Mouse (Mus musculus) cerebellum, postnatal 14 days (tissue): ENCODE results near the gene Cdh4.

ENCODE experiments used
- DNase-seq, 2 experiments: peaks; one replicate each; pipeline ENCODE4 v3.0.0; 2021; ENCODE audit warnings: mixed read lengths in 2 of 2

The Cdh4 gene

DNA sequence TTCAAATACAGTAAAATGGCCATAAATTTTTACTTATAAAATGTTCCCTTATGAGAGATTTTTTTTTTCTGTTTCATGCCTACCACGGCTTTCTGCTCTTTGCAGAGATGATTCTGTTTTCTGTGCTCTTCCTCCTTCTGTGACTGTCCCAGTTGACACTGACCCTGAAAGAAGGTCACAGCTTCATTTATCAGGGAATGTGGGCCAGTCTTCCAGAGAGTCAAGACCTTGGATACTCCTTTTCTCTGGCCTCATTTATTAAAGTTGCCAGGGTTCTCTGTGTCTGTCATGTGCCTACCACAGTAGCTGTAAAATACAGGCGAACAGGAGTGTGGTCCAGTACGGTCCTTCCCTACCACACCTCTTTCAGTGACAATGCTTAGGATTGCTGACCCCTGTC lies 162.5 kb downstream of the Cdh4 start:
- no peak for DNase-seq

DNA sequence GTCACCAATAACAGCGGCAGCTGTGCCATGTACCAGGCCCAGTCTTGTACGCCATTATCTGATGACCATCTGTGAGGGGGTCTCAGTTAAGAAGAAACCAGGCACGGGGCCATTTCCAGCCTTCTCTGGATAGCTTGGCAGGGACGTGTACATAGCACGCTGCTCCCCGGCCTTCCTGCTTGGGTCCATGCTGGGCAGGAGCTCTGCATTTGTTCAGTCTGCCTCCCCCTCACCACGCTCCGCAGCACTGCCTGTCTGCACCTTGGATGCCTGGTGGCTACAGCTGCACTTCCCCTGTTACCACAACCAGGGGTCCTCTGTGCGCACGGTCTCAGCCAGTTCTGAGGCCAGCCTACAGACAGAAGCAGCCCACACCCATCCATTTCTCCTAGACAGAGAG lies 163.0 kb downstream of the Cdh4 start:
- peak; percentile 61 to 73 for DNase-seq

DNA sequence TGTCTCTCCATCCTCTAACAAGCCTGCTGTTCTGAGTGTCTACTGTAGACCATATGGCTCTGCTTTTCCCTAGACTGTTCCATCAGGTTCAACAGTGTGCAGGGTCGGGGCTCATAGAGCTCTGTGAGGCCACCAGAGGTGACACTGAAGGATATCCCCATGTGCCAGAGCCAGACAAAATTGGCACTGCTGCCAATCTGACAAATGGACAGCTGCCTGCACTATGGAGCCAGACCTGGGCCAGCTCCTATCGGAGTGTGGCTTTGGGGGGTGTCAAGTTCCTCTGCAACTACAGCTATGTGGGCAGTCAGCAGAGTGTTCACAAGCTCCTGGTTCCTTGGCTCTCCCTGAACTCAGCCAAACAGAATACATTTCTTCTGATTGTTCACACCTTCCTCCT lies 164.1 kb downstream of the Cdh4 start:
- peak; percentile 25 to 49 for DNase-seq

DNA sequence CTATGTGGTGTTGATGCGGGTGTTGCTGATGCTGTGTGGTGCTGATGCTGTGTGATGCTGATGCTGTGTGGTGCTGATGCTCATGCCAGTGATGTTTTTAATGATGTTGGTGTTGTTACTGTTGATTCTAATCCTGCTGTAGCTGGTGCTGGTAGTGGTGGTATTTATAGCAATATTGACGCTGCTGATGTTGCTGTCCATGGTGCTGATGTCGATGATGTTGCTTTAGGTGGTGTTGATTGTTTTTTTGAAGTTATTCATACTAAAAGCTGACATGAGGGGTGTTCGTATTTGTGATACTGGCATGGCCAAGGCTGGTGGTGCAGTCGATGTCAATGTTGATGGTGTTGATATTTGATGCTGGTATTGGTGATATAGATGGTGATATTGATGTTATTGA lies 173.7 kb downstream of the Cdh4 start:
- no peak for DNase-seq

DNA sequence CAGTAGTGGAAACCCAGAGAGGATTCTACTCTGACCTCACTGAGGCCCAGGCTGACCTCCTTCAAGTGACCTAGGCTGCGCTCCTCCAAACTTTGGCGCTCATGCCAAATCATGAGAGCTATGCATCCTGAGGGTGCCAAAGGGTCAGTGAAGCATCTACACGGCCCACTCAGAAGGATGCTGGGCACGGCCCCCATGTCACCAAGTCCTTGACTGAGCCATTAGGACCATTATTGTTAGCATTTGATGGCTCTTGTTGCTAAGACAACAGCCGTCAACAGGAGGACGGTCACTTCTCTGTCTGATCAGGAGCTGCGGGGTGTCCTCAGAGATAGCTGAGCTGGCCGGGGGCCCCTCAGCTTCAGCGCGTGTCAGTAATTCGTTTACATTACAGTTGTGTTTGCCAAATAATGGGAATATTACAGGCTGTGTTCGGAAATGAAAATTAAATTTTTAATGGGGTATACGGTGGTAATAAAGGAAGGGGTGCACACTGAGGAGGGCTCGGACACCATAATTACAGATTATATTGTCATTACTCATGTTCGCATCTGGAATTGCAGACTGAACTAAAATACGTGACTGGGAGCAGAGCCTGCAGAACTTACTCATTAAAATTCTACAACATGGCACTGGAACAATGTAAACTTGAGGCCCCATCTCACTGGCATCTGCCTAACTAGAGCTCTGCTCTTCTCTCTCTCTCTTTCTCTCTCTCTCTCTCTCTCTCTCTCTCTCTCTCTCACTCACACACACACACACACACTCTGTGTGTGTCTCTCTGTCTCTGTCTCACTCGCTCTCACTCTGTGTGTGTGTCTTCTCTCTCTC lies 181.6 kb downstream of the Cdh4 start:
- no peak for DNase-seq

DNA sequence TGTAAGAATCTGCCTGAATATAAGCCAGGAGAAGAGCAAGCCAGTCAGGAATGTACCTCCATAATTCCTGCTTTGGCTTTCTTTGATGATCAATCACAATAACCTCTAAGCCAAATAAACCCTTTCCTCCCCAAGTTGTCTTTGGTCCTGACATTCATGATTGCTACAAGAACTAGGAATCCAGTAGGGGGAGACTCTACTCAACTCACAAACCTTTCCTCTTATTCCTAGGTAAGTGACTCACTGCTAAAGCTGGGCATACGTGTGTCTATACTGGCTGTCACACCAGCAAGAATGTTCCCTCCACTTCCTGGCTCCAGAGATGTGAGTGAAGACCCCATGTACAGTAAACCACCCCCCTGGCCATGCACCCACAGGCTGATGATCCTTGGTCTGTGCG lies 185.3 kb downstream of the Cdh4 start:
- DNase-seq: no peak

DNA sequence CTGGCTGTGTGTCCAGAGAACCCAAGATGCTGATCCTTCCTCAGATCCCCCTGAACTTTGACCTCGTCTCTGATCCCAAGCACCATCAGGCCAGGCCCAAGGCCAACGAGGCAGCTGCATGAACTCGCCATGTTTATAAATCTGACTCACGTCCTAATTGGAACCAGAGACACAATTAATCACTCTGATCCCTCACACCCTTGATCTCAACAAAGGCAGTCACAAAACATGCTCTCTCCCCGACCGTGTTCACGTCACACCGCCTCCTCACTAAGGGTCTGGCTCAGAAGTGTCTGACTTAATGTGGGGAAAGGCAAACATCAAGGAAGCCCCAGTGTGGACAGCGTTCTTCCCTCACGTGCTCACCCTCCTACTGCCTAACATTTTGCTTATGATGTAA lies 188.5 kb downstream of the Cdh4 start:
- no peak for DNase-seq

DNA sequence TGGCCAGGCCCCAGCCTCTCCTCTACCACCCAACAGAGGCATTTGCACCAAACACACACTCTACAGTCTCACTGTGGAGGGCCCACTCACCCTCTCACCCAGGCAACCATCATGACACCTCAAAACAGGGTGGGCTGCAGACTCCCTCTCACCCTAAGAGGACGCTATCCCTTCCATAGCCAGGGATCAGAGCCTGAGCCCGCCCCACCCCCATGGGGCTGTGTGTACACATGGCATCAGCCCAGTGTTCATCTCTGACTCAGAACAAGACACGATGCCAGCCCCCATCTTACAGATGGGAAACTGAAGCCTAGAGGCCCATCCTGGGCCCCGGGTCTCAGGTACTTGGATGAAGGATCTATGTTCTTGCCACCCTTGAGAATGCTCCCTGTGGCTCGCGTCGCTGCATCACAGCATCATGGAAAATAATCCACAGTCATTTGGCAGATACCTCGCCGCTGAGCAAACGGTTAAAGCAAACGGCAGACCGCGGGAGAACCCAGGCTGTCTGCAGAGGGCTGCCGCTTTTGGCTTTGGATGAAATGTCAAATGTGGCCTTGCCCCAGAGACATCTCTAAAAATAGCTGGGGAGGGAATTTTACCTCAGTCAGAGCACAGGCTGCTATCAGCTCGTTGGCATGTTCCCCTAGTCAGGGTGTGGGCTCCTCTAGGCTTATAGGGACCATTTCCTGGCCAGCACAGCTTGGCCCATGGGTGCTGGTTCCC lies 198.5 kb downstream of the Cdh4 start:
- peak; percentile 45 to 51 for DNase-seq

DNA sequence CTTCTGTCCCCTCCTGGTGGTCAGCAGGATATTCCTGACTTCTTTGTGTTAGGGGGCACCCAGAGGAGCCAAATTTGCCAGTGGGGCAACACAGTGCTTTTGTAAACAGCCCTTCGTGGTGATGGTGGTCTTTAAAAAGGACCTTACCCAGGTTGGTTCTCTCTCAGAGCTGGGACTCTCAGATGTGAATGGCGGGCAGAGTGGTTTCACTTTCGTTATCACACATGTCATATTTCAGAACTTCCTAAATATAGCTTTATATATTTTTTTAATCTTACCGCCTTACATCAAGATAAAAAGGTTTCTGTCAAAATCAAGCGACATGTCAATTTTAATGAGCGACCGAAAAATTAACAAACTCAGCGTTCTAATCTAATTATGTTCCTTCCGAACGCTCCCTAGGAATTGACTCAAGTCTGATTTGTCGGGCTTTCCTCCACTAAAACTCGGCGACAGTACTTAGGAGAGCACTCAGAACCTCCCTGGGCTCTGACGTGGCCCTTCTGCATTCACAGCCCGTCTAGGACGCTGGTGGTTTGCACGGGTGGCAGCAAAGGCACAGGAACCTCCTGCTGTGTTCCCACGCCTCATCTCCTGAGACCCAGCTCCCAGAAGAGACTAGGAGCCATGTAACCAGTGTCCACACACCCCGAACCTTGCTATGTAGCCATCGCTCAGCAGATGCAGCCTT lies 206.5 kb downstream of the Cdh4 start:
- no peak for DNase-seq

DNA sequence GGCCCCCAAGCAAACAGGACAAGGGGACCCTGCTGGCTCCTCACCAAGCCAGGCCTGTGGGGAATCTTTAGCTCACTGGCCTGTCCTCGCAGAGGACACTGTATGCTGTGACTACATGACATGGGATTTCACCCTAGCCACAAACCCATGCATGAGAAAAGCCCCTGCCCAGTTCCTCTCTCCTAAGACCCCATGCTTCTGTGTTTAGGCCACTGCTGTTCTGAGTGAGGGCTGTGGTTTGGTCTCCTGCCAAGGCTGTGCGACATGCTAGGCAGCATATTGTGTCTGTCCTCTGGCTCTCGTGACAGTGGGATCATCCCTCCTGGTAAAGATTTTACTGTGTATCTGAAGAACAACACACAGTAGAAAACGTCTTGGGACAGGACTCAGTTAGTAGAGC lies 207.1 kb downstream of the Cdh4 start:
- DNase-seq: peak; percentile 23 to 28

DNA sequence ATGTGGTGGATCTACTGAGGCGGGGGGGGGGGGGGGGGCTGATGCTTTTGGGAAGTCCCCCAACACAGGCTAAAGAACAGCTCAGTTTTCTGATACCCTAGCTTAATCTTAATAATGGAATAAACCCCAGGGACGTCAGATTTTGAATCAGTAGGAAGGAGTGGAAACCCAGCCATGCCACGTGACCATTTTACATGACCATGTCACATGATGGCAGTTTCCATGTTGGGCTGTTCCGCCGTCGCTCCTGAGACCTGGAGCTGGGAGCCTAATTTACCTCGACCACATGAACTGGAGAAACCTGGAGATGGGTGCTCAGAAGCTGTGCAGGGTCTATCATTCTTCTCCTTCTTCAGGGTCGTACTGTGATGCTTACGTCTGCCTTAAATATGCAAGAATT lies 207.9 kb downstream of the Cdh4 start:
- no peak for DNase-seq

DNA sequence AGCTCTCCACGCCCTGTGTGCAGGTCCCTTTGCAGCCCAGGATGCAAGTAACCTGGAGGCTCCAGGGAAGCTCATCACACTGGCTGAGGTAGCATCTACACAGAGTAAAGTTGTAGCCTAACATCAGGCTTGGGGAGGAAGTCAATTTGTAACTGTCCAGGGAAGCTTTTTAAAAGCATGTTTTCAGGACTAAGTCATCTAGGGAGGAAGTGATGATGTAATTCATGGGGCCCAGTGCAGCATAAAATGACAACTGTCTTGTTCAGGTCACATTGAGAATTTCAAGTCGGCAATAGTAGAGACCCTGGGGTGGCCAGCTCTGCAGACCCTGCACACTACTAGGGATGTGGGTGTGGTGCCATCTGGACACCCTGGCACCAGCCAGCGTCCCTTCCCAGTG lies 213.3 kb downstream of the Cdh4 start:
- DNase-seq: no peak

DNA sequence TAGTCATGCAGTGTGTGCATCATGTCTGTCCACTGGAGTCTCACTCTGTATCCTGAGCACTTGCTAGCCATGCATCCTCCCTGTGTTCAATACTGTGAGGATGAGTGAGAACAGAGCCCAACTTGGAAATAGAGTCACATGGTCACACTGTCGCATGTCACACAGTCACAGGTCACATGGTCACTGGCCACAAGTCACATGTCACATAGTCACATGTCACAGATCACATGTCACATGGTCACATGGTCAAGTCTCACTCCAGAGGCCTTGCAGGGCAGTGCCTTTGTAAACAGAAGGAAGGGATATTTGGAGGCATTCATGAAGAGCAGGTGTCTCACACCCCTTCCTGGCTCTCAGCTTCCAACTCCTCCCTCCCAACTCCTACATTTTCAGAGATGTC lies 217.0 kb downstream of the Cdh4 start:
- no peak for DNase-seq

DNA sequence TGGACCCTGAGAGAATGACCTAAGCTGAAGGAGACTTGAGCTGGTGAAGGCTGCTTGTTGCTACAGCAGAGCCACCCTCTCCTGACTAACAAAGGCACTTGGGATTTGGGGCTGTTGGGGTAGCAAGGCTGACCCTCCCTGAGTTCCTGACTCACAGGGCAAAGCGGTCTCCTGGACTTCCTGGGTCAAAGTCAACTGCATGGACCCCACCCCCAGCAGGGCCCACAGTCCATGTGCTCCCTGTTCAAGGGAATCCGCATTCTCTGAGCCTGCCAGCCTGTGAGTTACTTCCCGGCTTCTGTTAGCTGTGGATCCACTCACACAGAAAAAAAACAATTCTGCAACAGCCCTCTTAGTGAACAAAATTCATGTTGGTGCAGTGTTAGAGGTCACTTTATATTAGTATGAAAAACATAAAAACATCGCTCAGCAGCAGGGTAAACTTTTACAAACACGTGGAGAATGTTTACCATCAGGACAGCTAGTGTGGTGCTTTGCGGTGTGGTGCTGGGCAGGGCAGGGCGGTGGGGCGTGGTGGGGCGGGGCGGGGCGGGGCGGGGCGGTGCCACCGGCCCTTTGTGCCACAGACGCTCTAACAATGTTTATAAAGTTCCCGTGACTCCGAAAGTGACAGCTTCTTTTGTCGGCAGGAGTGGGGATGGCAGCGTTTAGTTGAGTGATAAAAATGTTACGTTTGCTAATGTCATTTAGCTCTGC lies 219.9 kb downstream of the Cdh4 start:
- no peak for DNase-seq

DNA sequence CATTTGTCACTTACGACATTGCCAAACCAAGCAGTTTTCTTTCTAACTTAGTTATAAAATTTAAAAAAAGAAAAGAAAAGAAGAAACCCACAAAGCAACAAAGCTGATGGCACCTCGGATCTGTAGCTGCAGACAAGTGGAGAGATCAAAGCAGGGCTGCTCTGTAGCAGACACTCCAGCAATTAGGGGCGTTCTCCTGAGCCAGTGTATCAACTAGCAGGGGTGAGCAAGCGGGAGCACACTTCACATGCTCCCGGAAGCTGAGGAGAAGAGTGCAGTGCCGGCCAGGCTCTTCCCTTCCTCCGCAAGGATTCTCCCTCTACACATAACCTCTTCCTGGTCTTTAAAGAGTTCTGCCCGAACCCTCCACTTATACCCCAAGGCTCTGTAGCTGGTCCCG lies 220.5 kb downstream of the Cdh4 start:
- no peak for DNase-seq

DNA sequence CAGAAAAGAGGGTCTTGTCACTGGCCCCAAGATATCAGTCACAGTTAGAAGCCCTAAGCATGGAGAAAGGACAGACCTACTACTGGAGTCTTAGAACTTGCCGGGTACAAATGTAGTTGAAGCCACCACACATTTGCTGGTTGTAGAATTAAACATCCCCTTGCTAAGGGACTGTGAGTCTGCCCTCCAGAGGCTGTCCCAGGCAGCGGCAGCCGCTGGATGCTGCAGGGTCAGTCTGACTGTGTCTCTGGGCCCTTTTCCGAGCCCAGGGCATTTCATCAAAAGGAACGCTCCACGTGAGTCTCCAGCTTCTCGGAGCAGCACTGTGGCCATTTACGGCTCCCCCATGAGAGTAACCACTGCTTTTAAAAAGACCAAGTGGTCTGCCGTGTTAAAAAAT lies 221.4 kb downstream of the Cdh4 start:
- DNase-seq: no peak

DNA sequence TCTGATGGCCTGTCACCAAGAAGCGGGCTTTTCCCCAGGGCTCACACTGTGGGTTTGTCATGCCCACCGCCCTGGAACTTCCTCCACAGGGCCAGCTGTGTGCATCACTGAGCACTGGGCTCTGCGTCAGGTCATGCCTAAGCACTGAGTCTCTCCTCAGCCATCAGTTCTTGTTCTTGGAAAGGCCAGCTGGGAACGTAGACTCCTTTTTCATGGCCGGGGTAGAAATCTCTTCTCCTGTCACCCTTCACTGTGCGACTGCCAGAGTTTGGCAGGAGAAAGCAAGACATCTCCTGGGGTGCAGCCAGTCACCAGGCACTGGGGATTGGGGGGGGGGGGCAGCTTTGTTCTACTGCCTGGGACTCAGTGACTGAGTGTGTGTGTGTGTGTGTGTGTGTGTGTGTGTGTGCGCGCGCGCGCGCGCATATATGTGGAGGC lies 222.0 kb downstream of the Cdh4 start:
- DNase-seq: no peak

DNA sequence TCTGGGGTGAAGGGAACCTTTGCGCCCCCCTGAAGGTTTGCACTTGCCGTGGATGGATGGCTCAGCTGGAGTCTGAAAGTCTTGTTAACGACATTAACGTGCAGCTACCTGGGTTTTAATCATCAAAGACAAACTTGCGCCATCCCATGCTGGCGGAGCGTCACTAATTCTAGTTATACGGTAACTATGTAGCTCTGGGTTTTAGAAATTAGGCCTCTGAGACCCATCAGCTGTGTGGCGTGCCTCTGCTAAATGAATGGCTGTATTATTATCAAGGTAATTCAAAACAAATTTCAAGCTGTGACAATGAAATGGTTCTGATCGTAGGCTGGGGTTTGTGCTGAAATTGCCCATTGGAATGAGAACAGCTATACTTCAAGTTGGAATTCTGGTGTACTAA lies 228.5 kb downstream of the Cdh4 start:
- no peak for DNase-seq

DNA sequence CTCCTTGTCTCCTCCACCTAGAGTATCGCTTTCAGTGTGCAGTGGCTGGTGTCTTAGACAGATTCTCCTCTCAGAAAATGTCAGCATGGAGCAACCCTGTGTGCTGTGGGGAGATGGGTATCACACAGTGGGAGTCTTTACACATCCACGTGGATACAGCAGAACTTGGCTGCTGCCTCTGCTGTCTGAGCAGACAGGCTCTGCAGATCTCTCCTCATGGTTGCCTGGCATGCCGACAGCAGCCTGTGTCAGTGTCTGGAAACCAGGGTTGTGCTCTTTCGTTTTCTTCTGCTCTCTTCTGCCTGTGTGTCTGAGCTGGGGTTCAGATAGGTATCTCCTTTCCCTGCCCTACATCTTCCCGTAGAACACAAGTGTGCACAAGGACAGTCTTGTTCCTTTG lies 237.6 kb downstream of the Cdh4 start:
- DNase-seq: peak; percentile 57 to 67

DNA sequence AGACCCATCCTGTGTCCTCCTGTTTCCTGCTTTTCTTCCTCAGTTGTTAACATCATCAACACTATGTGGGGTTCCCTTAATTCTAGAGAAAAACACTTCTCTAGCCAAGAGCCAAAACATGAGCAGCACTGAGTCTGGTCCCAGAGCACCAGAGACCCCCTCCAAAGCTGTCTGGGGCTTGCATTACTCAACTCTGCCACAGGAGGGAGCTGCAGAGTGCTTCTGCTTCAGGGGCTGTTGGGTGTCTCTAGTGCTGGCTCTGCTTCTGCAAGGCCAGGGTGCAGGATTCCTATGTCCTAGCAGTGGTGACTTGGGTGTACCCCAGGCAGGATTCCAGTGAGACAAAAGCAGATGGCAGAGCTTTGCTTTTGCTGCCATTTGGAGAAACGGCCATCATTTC lies 239.2 kb downstream of the Cdh4 start:
- peak; percentile 49 to 62 for DNase-seq

DNA sequence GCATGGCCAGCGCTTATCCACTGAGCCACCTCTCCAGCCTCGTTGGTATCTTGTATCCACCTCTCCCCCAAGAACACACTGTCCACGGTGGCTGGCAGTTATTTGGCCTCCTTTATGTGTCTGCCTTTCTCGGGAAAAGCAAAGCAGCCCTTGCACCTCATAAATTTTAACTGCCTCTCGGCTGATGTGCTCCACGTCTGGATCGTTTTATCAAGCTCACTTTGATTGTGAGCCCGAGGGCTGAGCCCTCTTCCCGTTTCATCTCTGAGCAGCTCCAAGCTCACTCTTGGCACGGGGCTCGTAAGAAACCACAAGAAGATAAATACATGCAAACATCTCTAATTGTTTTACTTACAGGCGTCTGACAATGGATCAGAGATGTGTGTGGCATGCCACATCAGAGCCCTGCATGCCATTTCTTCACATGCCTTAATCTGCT lies 245.0 kb downstream of the Cdh4 start:
- DNase-seq: no peak

DNA sequence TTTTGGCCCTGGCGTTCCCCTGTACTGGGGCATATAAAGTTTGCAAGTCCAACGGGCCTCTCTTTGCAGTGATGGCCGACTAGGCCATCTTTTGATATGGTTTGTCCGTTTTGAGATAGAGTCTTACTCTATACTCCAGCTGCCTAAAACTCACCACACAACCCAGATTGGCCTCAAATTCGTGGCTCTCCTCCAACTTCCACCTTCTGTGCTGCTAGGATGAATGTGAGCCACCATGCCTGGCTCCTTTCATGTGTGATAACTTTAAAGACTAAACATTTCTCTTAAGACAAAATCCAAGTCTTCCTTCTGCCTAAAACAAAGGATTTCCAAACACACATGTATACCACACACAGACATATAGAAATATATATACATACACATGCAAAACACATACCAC lies 246.7 kb downstream of the Cdh4 start:
- DNase-seq: peak; percentile 53 to 55

DNA sequence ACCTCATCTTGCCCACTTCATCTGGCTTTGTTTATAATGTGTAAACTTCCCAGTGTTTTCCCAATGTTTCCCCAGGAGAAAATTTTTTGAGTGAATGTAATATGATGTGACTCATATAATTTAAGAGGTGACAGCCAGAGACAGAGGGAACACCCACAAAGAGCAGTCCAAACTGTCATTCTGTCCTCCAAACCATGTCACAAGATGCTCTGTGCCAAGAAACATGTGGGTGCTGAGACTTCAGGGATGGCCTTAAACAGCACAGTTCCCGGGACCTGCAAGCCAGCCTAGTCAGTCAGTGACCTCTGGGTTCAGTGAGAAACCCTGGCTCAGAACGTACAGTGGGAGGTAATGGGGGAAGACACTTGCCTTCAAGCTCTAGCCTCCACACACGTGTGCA lies 247.5 kb downstream of the Cdh4 start:
- DNase-seq: no peak
